Mouse (Mus musculus) liver, postnatal 0 days (tissue): ENCODE data around the gene Ajuba. TPM values are rescaled to one million over a fixed set of nuclear protein-coding genes. Genes with fewer than 3 reads are reported as not detected.
"Not testable (repeated sequence)": the region's sequence is repeated elsewhere in the genome, so short reads cannot be mapped to it uniquely, and the experiment has no call there.

ENCODE experiments used
- ATAC-seq: fragments of 200-750 bp; cut with Nextera tagmentation; 2 replicates; pipeline ENCODE4 v1.8.0; 2017; ENCODE audit warnings: mild to moderate bottlenecking, moderate library complexity
- DNase-seq: peaks from one replicate; pipeline ENCODE4 v3.0.0-alpha.2; 2016
- H3K27ac ChIP-seq: fragments of 300-500 bp; sonication (generic); 2 replicates; pipeline ENCODE4 v1.5.1; 2014; ENCODE audit warnings: antibody characterized with exemption, moderate library complexity, mild to moderate bottlenecking, low read depth
- H3K27me3 ChIP-seq: fragments of 300-500 bp; sonication (generic); 2 replicates; pipeline ENCODE4 v1.6.1; 2014; ENCODE audit warnings: low read length, control low read depth, mixed read lengths; ENCODE audit not compliant: insufficient read depth
- H3K36me3 ChIP-seq: fragments of 300-500 bp; sonication (generic); replicated peaks from 2 replicates; pipeline ENCODE4 v1.6.1; 2014; ENCODE audit warnings: mild to moderate bottlenecking, control low read depth, low read length, moderate library complexity, mixed read lengths; ENCODE audit not compliant: insufficient read depth
- H3K4me1 ChIP-seq: fragments of 300-500 bp; sonication (generic); 2 replicates; pipeline ENCODE4 v1.6.1; 2014; ENCODE audit warnings: antibody characterized with exemption, mild to moderate bottlenecking, control low read depth; ENCODE audit not compliant: insufficient read depth
- H3K4me2 ChIP-seq: fragments of 300-500 bp; sonication (generic); 2 replicates; pipeline ENCODE4 v1.6.1; 2014; ENCODE audit warnings: low read depth, mild to moderate bottlenecking, low read length, moderate library complexity, mixed read lengths
- H3K4me3 ChIP-seq: fragments of 300-500 bp; sonication (generic); 2 replicates; pipeline ENCODE4 v1.5.1; 2014; ENCODE audit warnings: low read depth, low read length
- H3K9ac ChIP-seq: fragments of 300-500 bp; sonication (generic); replicated peaks from 2 replicates; pipeline ENCODE4 v1.6.1; 2014; ENCODE audit warnings: mild to moderate bottlenecking, moderate library complexity
- H3K9me3 ChIP-seq: fragments of 300-500 bp; sonication (generic); 2 replicates; pipeline ENCODE4 v1.6.1; 2016; ENCODE audit warnings: mild to moderate bottlenecking, control low read depth, low read length, mixed read lengths
- CTCF ChIP-seq: sonication (generic); IDR thresholded peaks from 2 replicates; pipeline ENCODE4 v1.5.1; 2016; ENCODE audit warnings: antibody characterized with exemption, low read depth
- EP300 ChIP-seq: IDR thresholded peaks from 2 replicates; pipeline ENCODE4 v1.6.1; 2016; ENCODE audit warnings: antibody characterized with exemption, low read depth, mild to moderate bottlenecking
- WGBS: fragments of 180-500 bp; shearing (Covaris S2); extraction: QIAGEN DNeasy Blood & Tissue Kit; methylation state at CpG from one replicate; pipeline ENCODE4 v1.1.7; 2014; ENCODE audit not compliant: insufficient replicate concordance; 5-methylcytosine and 5-hydroxymethylcytosine counted together
- polyA plus RNA-seq: library from polyadenylated mRNA; unstranded; fragments of >200 nt; fragmentation: Nextera tagmentation; extraction: Ambion mirVana; gene quantifications from 2 replicates; pipeline ENCODE4 v1.2.1, GENCODE M21; 2015

The Ajuba gene
- polyA plus RNA-seq, 1 experiment from 2014 or later, result 6.6 TPM

DNA sequence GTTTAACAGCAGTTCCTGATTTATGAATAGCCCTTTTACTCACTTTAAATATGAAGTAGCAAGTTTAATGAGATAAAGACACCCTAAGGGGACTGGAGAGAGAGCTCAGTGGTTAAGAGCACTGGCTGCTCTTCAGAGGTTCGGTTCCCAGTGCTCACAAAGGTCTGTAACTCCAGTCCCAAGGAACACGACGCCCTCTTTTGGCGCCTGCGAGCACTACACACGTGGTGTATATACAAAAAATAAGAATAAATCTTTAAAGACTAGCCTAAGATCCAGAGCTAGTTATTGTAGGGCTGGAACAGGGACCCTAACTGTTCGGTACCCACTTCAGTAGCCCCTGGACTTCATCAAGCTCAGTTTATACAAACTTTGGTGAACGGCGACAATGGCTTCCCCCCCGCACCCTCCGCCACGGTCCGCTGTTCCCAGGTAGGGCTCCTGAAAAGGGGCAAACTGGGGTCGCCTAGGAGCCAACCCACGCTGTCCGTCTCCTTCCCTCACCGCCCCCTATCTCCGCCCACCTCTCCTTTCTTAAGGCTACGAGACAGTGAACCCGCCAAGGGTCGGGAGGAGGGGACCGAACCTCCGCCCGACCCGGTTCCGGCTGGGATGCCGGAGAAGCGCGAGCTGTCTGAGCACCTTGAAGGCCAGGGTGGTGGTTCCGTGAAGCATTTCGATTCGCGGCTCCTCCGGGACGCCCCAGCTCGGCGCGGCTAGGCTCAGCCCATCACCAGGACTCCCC, 40.0 kb upstream of the Ajuba start:
- TF ChIP-seq EP300 (no peak), CTCF (peak; percentile 46)
- ATAC-seq, result peak; percentile 58
- WGBS, result 2% methylated on average over 38 of the region's 38 CpGs
- Histone ChIP-seq H3K4me3 (peak overlapping the region; percentile 81), H3K4me2 (peak overlapping the region; percentile 82), H3K27ac (peak overlapping the region; percentile 71), H3K36me3 (peaks cover 15% of the 10 kb centered on the region), H3K27me3 (no peaks in the 10 kb centered on the region), H3K9ac (peak overlapping the region; percentile 75), H3K4me1 (peaks cover 10% of the 10 kb centered on the region; the same call in 1 of the 2 replicates), H3K9me3 (no peaks in the 10 kb centered on the region)
- peak; percentile 52 for DNase-seq

GRCm38 (mm10) chr14:54616226-54616825, 39.0 kb upstream of the Ajuba start:
- H3K36me3 ChIP-seq, result peaks cover 15% of the 10 kb centered on the region
- H3K4me2 ChIP-seq, result peak overlapping the region; percentile 82; the same call in 1 of the 2 replicates
- no peaks in the 10 kb centered on the region for H3K27me3 ChIP-seq
- TF ChIP-seq EP300, result no peak
- TF ChIP-seq CTCF, result no peak
- no peak overlapping the region for H3K9ac ChIP-seq
- no peaks in the 10 kb centered on the region for H3K9me3 ChIP-seq
- H3K4me1 ChIP-seq, result peaks cover 10% of the 10 kb centered on the region; the same call in 1 of the 2 replicates
- 89% methylated on average over 16 of the region's 16 CpGs for whole genome bisulfite sequencing
- ATAC-seq (no peak), DNase-seq (no peak)
- H3K4me3 ChIP-seq, result no peak overlapping the region
- H3K27ac ChIP-seq, result no peak overlapping the region

DNA sequence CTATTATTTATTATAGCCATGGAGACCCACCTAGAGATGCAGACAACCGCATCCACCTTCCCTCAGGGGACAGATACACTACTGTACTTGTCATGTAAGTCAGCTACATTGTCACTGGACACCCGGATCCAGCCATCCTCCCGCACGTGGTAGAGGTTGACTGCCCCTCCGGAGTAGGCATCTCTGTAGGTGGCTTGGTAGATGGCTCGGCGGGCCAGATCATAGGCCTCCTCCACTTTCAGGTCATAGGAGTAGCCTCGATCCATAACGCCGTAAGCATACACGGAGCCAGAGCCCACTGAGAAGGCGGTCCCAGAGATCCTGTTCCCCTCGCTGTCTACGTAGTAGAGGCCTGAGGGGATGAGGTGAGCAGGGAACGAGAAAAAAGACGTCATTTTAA, 36.8 kb upstream of the Ajuba start:
- H3K4me2 ChIP-seq, H3K9ac ChIP-seq, DNase-seq, H3K4me3 ChIP-seq, ATAC-seq, H3K27me3 ChIP-seq, H3K27ac ChIP-seq, H3K9me3 ChIP-seq: not testable (repeated sequence)
- Histone ChIP-seq H3K36me3 (peaks cover 15% of the 10 kb centered on the region), H3K4me1 (peaks cover 10% of the 10 kb centered on the region; the same call in 1 of the 2 replicates)
- WGBS, result 85% methylated on average over 13 of the region's 16 CpGs

DNA sequence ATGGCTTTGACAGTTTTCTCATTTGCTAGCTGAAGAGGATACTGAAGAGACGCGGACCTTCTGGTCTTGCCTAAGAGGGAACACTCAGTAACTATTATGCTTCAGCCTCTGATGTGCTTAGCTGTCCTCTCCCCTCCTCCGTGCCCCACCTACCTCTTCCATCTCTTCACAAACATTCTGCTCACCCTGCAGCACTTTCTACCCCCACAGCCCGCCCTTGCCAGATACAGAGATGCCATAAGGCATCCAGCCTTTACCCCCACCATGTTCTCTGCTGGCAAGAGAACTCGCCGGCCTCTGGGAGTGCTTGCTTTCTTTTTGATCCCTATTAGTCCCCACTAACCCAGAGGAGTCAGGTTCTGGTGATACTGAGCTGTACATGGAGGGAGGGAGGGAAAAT, 33.3 kb upstream of the Ajuba start:
- no peaks in the 10 kb centered on the region for H3K27me3 ChIP-seq
- 0 out of 2 replicates have a peak, but pooled peaks cover 2% of the 10 kb centered on the region for H3K4me1 ChIP-seq
- H3K4me3 ChIP-seq, result no peak overlapping the region
- WGBS, result 80% methylated on average over 6 of the region's 6 CpGs
- no peaks in the 10 kb centered on the region for H3K9me3 ChIP-seq
- no peak for TF ChIP-seq EP300
- no peak for TF ChIP-seq CTCF
- no peak overlapping the region for H3K9ac ChIP-seq
- no peak for DNase-seq
- H3K4me2 ChIP-seq, result no peak overlapping the region
- no peak overlapping the region for H3K27ac ChIP-seq
- ATAC-seq, result no peak
- H3K36me3 ChIP-seq, result peaks cover 15% of the 10 kb centered on the region

DNA sequence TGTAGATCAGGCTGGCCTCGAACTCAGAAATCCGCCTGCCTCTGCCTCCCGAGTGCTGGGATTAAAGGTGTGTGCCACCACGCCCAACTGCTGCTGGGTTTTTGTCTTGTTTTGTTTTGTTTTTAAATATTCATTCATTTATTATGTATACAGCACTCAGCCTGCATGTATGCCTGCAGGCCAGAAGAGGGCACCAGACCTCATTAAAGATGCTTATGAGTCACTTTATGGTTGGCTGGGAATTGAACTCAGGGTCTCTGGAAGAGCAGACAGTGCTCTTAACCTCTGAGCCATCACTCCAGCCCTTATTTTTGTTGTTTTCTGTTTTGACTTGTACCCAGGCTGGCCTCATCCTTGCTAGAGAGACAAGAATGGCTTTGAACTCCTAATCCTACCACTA, 32.6 kb upstream of the Ajuba start:
- H3K27me3 ChIP-seq, result no peaks in the 10 kb centered on the region
- 71% methylated on average over 4 of the region's 4 CpGs for WGBS
- H3K9ac ChIP-seq, result no peak overlapping the region
- peaks cover 11% of the 10 kb centered on the region for H3K36me3 ChIP-seq
- H3K4me1 ChIP-seq, result peaks cover 7% of the 10 kb centered on the region; the same call in 1 of the 2 replicates
- no peak overlapping the region for H3K27ac ChIP-seq
- DNase-seq (peak; percentile 32), ATAC-seq (no peak)
- no peaks in the 10 kb centered on the region for H3K9me3 ChIP-seq
- H3K4me2 ChIP-seq, result no peak overlapping the region
- no peak overlapping the region for H3K4me3 ChIP-seq
- TF ChIP-seq EP300, result no peak
- TF ChIP-seq CTCF, result peak; percentile 73

- TF ChIP-seq EP300, result no peak
- no peak for TF ChIP-seq CTCF
- Histone ChIP-seq H3K4me1 (peaks cover 13% of the 10 kb centered on the region), H3K36me3 (peaks cover 10% of the 10 kb centered on the region), H3K27me3 (no peaks in the 10 kb centered on the region), H3K9me3 (no peaks in the 10 kb centered on the region), H3K9ac (no peak overlapping the region), H3K4me3 (no peak overlapping the region), H3K27ac (no peak overlapping the region), H3K4me2 (no peak overlapping the region)
- DNase-seq, result no peak
- ATAC-seq, result no peak
- 75% methylated on average over 4 of the region's 4 CpGs for WGBS
These were observed 31.9 kb upstream of the Ajuba start for GRCm38 (mm10) chr14:54609245-54609644.
